Mouse (Mus musculus) limb, embryonic 10.5 days (tissue): Measurements from ENCODE around the gene Fcrl6. TPM values are rescaled to one million over a fixed set of nuclear protein-coding genes. Genes with fewer than 3 reads are reported as not detected.

ENCODE experiments used
- DNase-seq: peaks from one replicate; pipeline ENCODE4 v3.0.0-alpha.2; 2017; ENCODE audit warnings: low spot score
- H3K27ac ChIP-seq: fragments of 300-500 bp; sonication (generic); 2 replicates; pipeline ENCODE4 v1.5.1; 2016; ENCODE audit warnings: mild to moderate bottlenecking
- H3K27me3 ChIP-seq: fragments of 300-500 bp; sonication (generic); 2 replicates; pipeline ENCODE4 v1.6.1; 2016; ENCODE audit warnings: low read depth, mild to moderate bottlenecking; ENCODE audit not compliant: poor library complexity, severe bottlenecking
- H3K36me3 ChIP-seq: fragments of 300-500 bp; sonication (generic); 2 replicates; pipeline ENCODE4 v1.6.1; 2016; ENCODE audit warnings: mild to moderate bottlenecking, moderate library complexity
- H3K4me1 ChIP-seq: fragments of 300-500 bp; sonication (generic); 2 replicates; pipeline ENCODE4 v1.6.1; 2016
- H3K4me3 ChIP-seq: fragments of 300-500 bp; sonication (generic); 2 replicates; pipeline ENCODE4 v1.5.1; 2016; ENCODE audit warnings: mild to moderate bottlenecking, moderate library complexity
- H3K9me3 ChIP-seq: fragments of 300-500 bp; sonication (generic); replicated peaks from 2 replicates; pipeline ENCODE4 v1.6.1; 2016; ENCODE audit warnings: mild to moderate bottlenecking
- WGBS: fragments of 180-500 bp; shearing (Covaris S2); methylation state at CpG from one replicate; pipeline ENCODE4 v1.1.7; 2016; 5-methylcytosine and 5-hydroxymethylcytosine counted together
- polyA plus RNA-seq: library from polyadenylated mRNA; unstranded; fragments of >200 nt; fragmentation: Nextera tagmentation; extraction: Ambion mirVana; gene quantifications from 2 replicates; pipeline ENCODE4 v1.2.1, GENCODE M21; 2016

Gene Fcrl6
- polyA plus RNA-seq, 1 experiment from 2014 or later, result 0.58 TPM

- no peak for DNase-seq
- Histone ChIP-seq H3K4me3 (no peak within 1 kb of the TSS), H3K4me1 (peaks cover 27% of the 10 kb centered on the region), H3K9me3 (no peaks in the 10 kb centered on the region), H3K27me3 (peaks cover 68% of the 10 kb centered on the region), H3K36me3 (no peaks in the 10 kb centered on the region), H3K27ac (0 out of 2 replicates have a peak within 1 kb of the TSS, but pooled peaks have one; percentile 4)
- WGBS, result 82% methylated on average over 11 of the region's 11 CpGs
These were observed 46.7 kb downstream of the Fcrl6 start, which contains the start of gene Vsig8 for GRCm38 (mm10) chr1:172555638-172556037. Vsig8 (plus strand) TSS chr1:172555938.

- peak overlapping the region; percentile 25; the same call in 1 of the 2 replicates for H3K27ac ChIP-seq
- peaks cover 58% of the 10 kb centered on the region for H3K27me3 ChIP-seq
- H3K4me3 ChIP-seq, result no peak overlapping the region
- peaks cover 50% of the 10 kb centered on the region for H3K4me1 ChIP-seq
- 68% methylated on average over 1 of the region's 1 CpGs for WGBS
- no peaks in the 10 kb centered on the region for H3K9me3 ChIP-seq
- no peak for DNase-seq
- no peaks in the 10 kb centered on the region for H3K36me3 ChIP-seq
These were observed 49.7 kb downstream of the Fcrl6 start for GRCm38 (mm10) chr1:172552623-172553022.

- Histone ChIP-seq H3K4me1 (peaks cover 50% of the 10 kb centered on the region), H3K27ac (peak overlapping the region; percentile 10), H3K36me3 (no peaks in the 10 kb centered on the region), H3K4me3 (peak overlapping the region; percentile 43), H3K9me3 (no peaks in the 10 kb centered on the region), H3K27me3 (peaks cover 42% of the 10 kb centered on the region)
- no peak for DNase-seq
- 68% methylated on average over 7 of the region's 7 CpGs for WGBS
These were observed 51.3 kb downstream of the Fcrl6 start for GRCm38 (mm10) chr1:172551009-172551408.

GRCm38 (mm10) chr1:172550551-172550951 lies 51.8 kb downstream of the Fcrl6 start:
- peaks cover 50% of the 10 kb centered on the region for H3K4me1 ChIP-seq
- peak; percentile 62 for DNase-seq
- WGBS, result 2% methylated on average over 8 of the region's 8 CpGs
- no peaks in the 10 kb centered on the region for H3K36me3 ChIP-seq
- peaks cover 37% of the 10 kb centered on the region for H3K27me3 ChIP-seq
- no peaks in the 10 kb centered on the region for H3K9me3 ChIP-seq
- H3K4me3 ChIP-seq, result peak overlapping the region; percentile 43
- H3K27ac ChIP-seq, result peak overlapping the region; percentile 10

- Histone ChIP-seq H3K27ac (no peak overlapping the region), H3K27me3 (peaks cover 32% of the 10 kb centered on the region), H3K36me3 (no peaks in the 10 kb centered on the region), H3K4me1 (peaks cover 50% of the 10 kb centered on the region), H3K9me3 (no peaks in the 10 kb centered on the region), H3K4me3 (peak overlapping the region; percentile 43)
- WGBS, result 3% methylated on average over 8 of the region's 8 CpGs
- DNase-seq, result no peak
These were observed 52.6 kb downstream of the Fcrl6 start for GRCm38 (mm10) chr1:172549717-172550116.

DNA sequence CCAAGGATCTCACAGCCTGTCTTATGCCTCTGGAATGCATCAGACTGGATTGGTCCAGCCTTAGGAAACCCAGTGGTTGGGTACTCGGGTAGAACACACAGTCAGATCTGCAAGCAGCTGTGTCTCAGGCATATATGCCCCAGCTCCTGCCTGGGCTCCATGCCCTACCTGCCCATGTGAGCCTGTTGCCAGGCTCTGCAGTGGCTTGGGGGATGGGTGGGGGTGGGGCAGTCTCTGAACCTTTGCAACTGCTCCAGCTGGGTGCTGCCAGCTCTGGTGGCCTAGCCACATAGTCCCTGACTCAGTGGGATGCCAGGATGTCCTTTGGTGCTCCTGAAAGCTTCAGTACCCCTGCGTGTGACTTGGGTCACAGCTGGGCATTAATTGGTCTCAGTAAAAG lies 53.0 kb downstream of the Fcrl6 start:
- H3K36me3 ChIP-seq, result no peaks in the 10 kb centered on the region
- H3K4me3 ChIP-seq, result no peak overlapping the region
- H3K9me3 ChIP-seq, result no peaks in the 10 kb centered on the region
- peaks cover 50% of the 10 kb centered on the region for H3K4me1 ChIP-seq
- H3K27ac ChIP-seq, result no peak overlapping the region
- peaks cover 32% of the 10 kb centered on the region for H3K27me3 ChIP-seq
- WGBS, result 10% methylated on average over 2 of the region's 2 CpGs
- DNase-seq, result no peak

GRCm38 (mm10) chr1:172548501-172548900 lies 53.9 kb downstream of the Fcrl6 start:
- 45% methylated on average over 7 of the region's 7 CpGs for WGBS
- DNase-seq, result no peak
- Histone ChIP-seq H3K27me3 (peaks cover 32% of the 10 kb centered on the region), H3K4me1 (peaks cover 48% of the 10 kb centered on the region), H3K9me3 (no peaks in the 10 kb centered on the region), H3K36me3 (no peaks in the 10 kb centered on the region), H3K27ac (no peak overlapping the region), H3K4me3 (no peak overlapping the region)

Other genes with a start within 250 kb of the Fcrl6 start
- 9.9 and 10.5 TPM in 2 replicates for gene Pigm, start 226.0 kb downstream of the Fcrl6 start, polyA plus RNA-seq
- 0.18 TPM in 1 of 2 replicates, not detected in the other for gene Slamf9, start 127.2 kb downstream of the Fcrl6 start, polyA plus RNA-seq
- gene Igsf9, start 120.8 kb downstream of the Fcrl6 start, polyA plus RNA-seq, result 79.5 and 85.8 TPM in 2 replicates
- 77.0 and 84.6 TPM in 2 replicates for gene Tagln2, start 102.5 kb downstream of the Fcrl6 start, polyA plus RNA-seq
- gene Cfap45, start 81.8 kb downstream of the Fcrl6 start, polyA plus RNA-seq, result 0.67 and 1.0 TPM in 2 replicates
- 0.13 TPM in 1 of 2 replicates, not detected in the other for gene Vsig8, start 46.6 kb downstream of the Fcrl6 start, polyA plus RNA-seq
- gene Slamf8, start 12.0 kb downstream of the Fcrl6 start, polyA plus RNA-seq, result 0.11 TPM in 1 of 2 replicates, not detected in the other
- 8.6 and 12.0 TPM in 2 replicates for gene Dusp23, start 30.4 kb upstream of the Fcrl6 start, polyA plus RNA-seq
- gene Crp, start 95.5 kb upstream of the Fcrl6 start, polyA plus RNA-seq, result not detected in 2 replicates